Mouse (Mus musculus) heart, embryonic 12.5 days (tissue): ENCODE measurements at regions not wholly inside any gene's neighbourhood (a gene's known extent, or its start where the extent isn't known, plus 50 kb on each side); places are given as distances from the start of the nearest gene placed in this dataset.
"Not testable (repeated sequence)": the region's sequence is repeated elsewhere in the genome, so short reads cannot be mapped to it uniquely, and the experiment has no call there.

ENCODE experiments used
- ATAC-seq: fragments of 200-750 bp; cut with Nextera tagmentation; 2 replicates; pipeline ENCODE4 v1.8.0; 2017; ENCODE audit warnings: moderate TSS enrichment, moderate library complexity; ENCODE audit not compliant: insufficient number of reproducible peaks, low FRiP score
- H3K27ac ChIP-seq: fragments of 300-500 bp; sonication (generic); 2 replicates; pipeline ENCODE4 v1.5.1; 2016; ENCODE audit warnings: mild to moderate bottlenecking, moderate library complexity; ENCODE audit not compliant: poor library complexity, severe bottlenecking
- H3K27me3 ChIP-seq: fragments of 300-500 bp; sonication (generic); replicated peaks from 2 replicates; pipeline ENCODE4 v1.6.1; 2016; ENCODE audit warnings: mild to moderate bottlenecking, moderate library complexity
- H3K36me3 ChIP-seq: fragments of 300-500 bp; sonication (generic); 2 replicates; pipeline ENCODE4 v1.6.1; 2016; ENCODE audit warnings: mild to moderate bottlenecking, moderate library complexity
- H3K4me1 ChIP-seq: fragments of 300-500 bp; sonication (generic); replicated peaks from 2 replicates; pipeline ENCODE4 v1.6.1; 2016; ENCODE audit warnings: mild to moderate bottlenecking
- H3K4me2 ChIP-seq: fragments of 300-500 bp; sonication (generic); 2 replicates; pipeline ENCODE4 v1.6.1; 2016; ENCODE audit warnings: mild to moderate bottlenecking, moderate library complexity
- H3K4me3 ChIP-seq: fragments of 300-500 bp; sonication (generic); 2 replicates; pipeline ENCODE4 v1.5.1; 2016; ENCODE audit warnings: mild to moderate bottlenecking
- H3K9ac ChIP-seq: fragments of 300-500 bp; sonication (generic); 2 replicates; pipeline ENCODE4 v1.6.1; 2016; ENCODE audit warnings: mild to moderate bottlenecking, moderate library complexity
- H3K9me3 ChIP-seq: fragments of 300-500 bp; sonication (generic); replicated peaks from 2 replicates; pipeline ENCODE4 v1.6.1; 2016; ENCODE audit warnings: mild to moderate bottlenecking, moderate library complexity
- WGBS: fragments of 180-500 bp; shearing (Covaris S2); methylation state at CpG from one replicate; pipeline ENCODE4 v1.1.7; 2016; 5-methylcytosine and 5-hydroxymethylcytosine counted together

DNA sequence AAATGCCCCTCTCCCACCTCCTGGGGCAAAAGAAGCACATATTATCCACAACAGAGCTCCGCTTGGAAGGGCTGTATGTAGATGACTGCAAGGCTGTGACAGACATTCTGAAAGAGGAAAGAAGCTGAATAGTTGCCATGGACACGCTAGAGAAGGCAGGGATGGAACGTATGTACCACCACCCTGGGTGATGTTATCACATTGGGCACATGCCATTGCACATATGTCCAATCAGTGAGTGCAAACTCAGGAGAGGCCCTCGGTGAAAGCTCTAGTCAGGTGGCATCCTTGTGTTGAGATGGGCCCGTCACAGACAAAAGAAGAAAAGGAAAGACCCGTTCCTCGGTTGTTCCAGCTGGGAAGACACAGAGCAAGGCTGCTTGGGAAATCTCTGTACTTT is 99.8 kb downstream of the Sox2 start:
- WGBS, result 81% methylated on average over 7 of the region's 7 CpGs
- Histone ChIP-seq H3K4me3 (no peak overlapping the region), H3K9ac (no peak overlapping the region), H3K27ac (no peak overlapping the region), H3K27me3 (no peaks in the 10 kb centered on the region), H3K4me1 (no peaks in the 10 kb centered on the region), H3K4me2 (no peak overlapping the region), H3K36me3 (no peaks in the 10 kb centered on the region), H3K9me3 (no peaks in the 10 kb centered on the region)
- no peak for ATAC-seq

DNA sequence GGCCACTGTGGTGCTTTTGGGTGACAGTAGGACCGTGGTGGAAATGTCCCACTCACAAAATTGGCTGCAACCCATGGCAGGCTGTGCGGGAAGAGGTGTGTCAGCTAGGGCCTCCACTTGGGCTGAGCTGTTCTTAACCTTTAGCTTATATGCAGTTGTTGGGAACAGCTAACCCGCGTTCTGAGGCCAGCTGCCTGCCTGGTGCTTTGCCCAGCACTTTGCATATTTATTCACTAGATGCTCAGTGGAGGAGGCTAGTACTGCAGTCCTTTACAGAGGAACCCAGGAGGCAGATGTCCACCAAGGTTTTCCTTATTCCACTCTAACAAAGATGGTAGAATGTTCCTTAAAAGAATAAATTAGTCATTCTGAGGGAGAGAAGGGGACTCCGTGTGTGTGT is 101.3 kb downstream of the Sox2 start:
- H3K27ac ChIP-seq, result no peak overlapping the region
- H3K4me2 ChIP-seq, result no peak overlapping the region
- ATAC-seq, result no peak
- H3K9me3 ChIP-seq, result no peaks in the 10 kb centered on the region
- H3K4me3 ChIP-seq, result no peak overlapping the region
- no peaks in the 10 kb centered on the region for H3K27me3 ChIP-seq
- 70% methylated on average over 5 of the region's 5 CpGs for WGBS
- H3K36me3 ChIP-seq, result no peaks in the 10 kb centered on the region
- no peak overlapping the region for H3K9ac ChIP-seq
- no peaks in the 10 kb centered on the region for H3K4me1 ChIP-seq

GRCm38 (mm10) chr3:34753557-34753956 is 103.4 kb downstream of the Sox2 start:
- Histone ChIP-seq H3K4me2 (no peak overlapping the region), H3K36me3 (no peaks in the 10 kb centered on the region), H3K9ac (no peak overlapping the region), H3K27ac (no peak overlapping the region), H3K27me3 (no peaks in the 10 kb centered on the region), H3K4me1 (no peaks in the 10 kb centered on the region), H3K9me3 (no peaks in the 10 kb centered on the region), H3K4me3 (no peak overlapping the region)
- WGBS, result 38% methylated on average over 8 of the region's 8 CpGs
- ATAC-seq, result no peak

GRCm38 (mm10) chr3:34754781-34755180 is 104.6 kb downstream of the Sox2 start:
- ATAC-seq, result no peak
- Histone ChIP-seq H3K9me3 (no peaks in the 10 kb centered on the region), H3K9ac (no peak overlapping the region), H3K4me2 (no peak overlapping the region), H3K27me3 (no peaks in the 10 kb centered on the region), H3K4me3 (no peak overlapping the region), H3K4me1 (no peaks in the 10 kb centered on the region), H3K36me3 (no peaks in the 10 kb centered on the region), H3K27ac (no peak overlapping the region)
- 78% methylated on average over 6 of the region's 6 CpGs for WGBS

DNA sequence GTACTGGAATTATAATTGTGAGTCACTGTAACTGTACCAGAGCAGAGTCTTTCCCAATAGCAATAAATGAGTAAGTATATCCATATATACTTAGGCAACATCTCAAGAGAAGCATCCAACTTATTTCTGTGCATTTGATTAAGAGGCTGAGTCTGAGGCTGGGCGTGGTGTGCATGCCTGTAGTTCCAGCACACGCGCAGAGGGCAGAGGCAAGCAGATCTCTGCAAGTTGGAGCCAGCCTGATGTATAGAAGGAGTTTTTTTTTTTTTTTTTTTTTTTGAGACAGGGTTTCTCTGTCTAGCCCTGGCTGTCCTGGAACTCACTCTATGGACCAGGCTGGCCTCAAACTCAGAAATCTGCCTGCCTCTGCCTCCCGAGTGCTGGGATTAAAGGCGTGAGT is 105.1 kb downstream of the Sox2 start:
- ATAC-seq, H3K9me3 ChIP-seq, H3K4me3 ChIP-seq, H3K4me1 ChIP-seq, H3K27ac ChIP-seq, H3K27me3 ChIP-seq, H3K36me3 ChIP-seq, H3K9ac ChIP-seq, H3K4me2 ChIP-seq: not testable (repeated sequence)
- 84% methylated on average over 5 of the region's 5 CpGs for WGBS

DNA sequence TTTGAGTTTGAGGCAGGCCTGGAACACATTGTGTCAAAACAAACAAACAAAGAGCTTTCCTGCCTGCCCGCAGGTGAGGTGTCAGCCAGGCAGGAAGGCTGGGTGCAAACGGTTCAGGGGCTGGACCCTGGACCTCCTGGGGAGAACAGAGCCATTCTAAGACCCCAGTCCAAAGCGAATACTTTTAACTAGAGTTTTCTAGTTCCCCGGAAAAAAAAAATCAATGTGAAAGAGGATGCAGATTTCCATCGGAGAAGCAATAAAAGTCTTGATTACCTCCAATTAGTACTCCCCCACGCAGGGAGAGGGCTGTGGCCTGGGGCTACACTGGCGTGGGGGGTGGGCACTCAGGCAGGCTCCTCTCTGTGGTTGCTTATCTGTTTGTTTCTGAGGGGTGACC is 106.4 kb downstream of the Sox2 start:
- no peaks in the 10 kb centered on the region for H3K27me3 ChIP-seq
- H3K4me3 ChIP-seq, result no peak overlapping the region
- no peaks in the 10 kb centered on the region for H3K9me3 ChIP-seq
- 22% methylated on average over 7 of the region's 7 CpGs for WGBS
- no peak overlapping the region for H3K9ac ChIP-seq
- H3K36me3 ChIP-seq, result no peaks in the 10 kb centered on the region
- no peak for ATAC-seq
- H3K4me1 ChIP-seq, result no peaks in the 10 kb centered on the region
- no peak overlapping the region for H3K27ac ChIP-seq
- no peak overlapping the region for H3K4me2 ChIP-seq

GRCm38 (mm10) chr3:34757130-34757529 is 106.9 kb downstream of the Sox2 start:
- Histone ChIP-seq H3K9me3 (no peaks in the 10 kb centered on the region), H3K9ac (no peak overlapping the region), H3K27ac (no peak overlapping the region), H3K36me3 (no peaks in the 10 kb centered on the region), H3K4me2 (no peak overlapping the region), H3K27me3 (no peaks in the 10 kb centered on the region), H3K4me3 (no peak overlapping the region), H3K4me1 (no peaks in the 10 kb centered on the region)
- ATAC-seq, result no peak
- WGBS, result 60% methylated on average over 6 of the region's 6 CpGs

- Histone ChIP-seq H3K9ac (no peak overlapping the region), H3K36me3 (no peaks in the 10 kb centered on the region), H3K4me3 (no peak overlapping the region), H3K4me2 (no peak overlapping the region), H3K9me3 (no peaks in the 10 kb centered on the region), H3K27me3 (no peaks in the 10 kb centered on the region), H3K27ac (no peak overlapping the region), H3K4me1 (no peaks in the 10 kb centered on the region)
- ATAC-seq, result no peak
- 28% methylated on average over 13 of the region's 13 CpGs for WGBS
Measured at GRCm38 (mm10) chr3:34757813-34758510, 107.8 kb downstream of the Sox2 start.

- no peaks in the 10 kb centered on the region for H3K9me3 ChIP-seq
- no peaks in the 10 kb centered on the region for H3K36me3 ChIP-seq
- H3K4me2 ChIP-seq, result no peak overlapping the region
- 61% methylated on average over 19 of the region's 19 CpGs for WGBS
- no peak overlapping the region for H3K27ac ChIP-seq
- H3K9ac ChIP-seq, result no peak overlapping the region
- H3K4me1 ChIP-seq, result no peaks in the 10 kb centered on the region
- ATAC-seq, result no peak
- no peaks in the 10 kb centered on the region for H3K27me3 ChIP-seq
- no peak overlapping the region for H3K4me3 ChIP-seq
Measured at GRCm38 (mm10) chr3:34759942-34760640, 109.9 kb downstream of the Sox2 start.

DNA sequence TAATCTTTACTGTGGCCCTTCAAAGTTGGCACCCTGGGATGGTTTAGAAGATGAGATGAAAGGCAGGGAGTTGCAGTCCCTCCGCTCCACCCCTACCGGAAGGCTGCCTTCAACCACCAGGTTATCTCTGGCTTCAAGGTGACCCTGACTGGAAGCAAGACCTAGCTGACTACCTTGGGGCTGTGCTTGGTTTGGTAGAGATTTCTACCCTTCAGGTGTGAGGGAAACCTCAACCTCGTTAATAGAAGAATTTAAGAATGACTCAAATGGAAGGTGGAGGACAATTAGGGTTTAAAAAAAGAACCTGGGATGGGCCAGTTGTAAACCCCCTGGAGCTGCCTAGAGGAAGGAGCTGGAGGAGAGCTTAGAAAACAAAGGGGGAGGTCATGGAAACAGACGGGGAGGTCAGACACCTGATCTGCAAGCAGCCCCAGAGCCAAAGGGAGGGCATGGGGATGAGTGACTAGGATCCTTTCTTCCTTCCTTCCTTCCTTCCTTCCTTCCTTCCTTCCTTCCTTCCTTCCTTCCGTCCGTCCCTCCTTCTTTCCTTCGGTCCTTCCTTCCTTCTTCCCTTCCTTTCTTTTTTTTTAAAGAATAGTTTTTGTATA is 111.1 kb downstream of the Sox2 start:
- no peak for ATAC-seq
- no peaks in the 10 kb centered on the region for H3K27me3 ChIP-seq
- no peaks in the 10 kb centered on the region for H3K36me3 ChIP-seq
- no peaks in the 10 kb centered on the region for H3K4me1 ChIP-seq
- WGBS, result 58% methylated on average over 7 of the region's 7 CpGs
- no peak overlapping the region for H3K4me2 ChIP-seq
- no peaks in the 10 kb centered on the region for H3K9me3 ChIP-seq
- H3K9ac ChIP-seq, result no peak overlapping the region
- no peak overlapping the region for H3K4me3 ChIP-seq
- H3K27ac ChIP-seq, result no peak overlapping the region

GRCm38 (mm10) chr3:34761783-34762182 is 111.6 kb downstream of the Sox2 start:
- Histone ChIP-seq H3K27ac (no peak overlapping the region), H3K9ac (no peak overlapping the region), H3K27me3 (no peaks in the 10 kb centered on the region), H3K4me3 (no peak overlapping the region), H3K4me2 (no peak overlapping the region), H3K36me3 (no peaks in the 10 kb centered on the region), H3K4me1 (no peaks in the 10 kb centered on the region), H3K9me3 (no peaks in the 10 kb centered on the region)
- WGBS, result 84% methylated on average over 4 of the region's 4 CpGs
- ATAC-seq, result no peak
